Mouse (Mus musculus): ENCODE data around the gene Raver1.

DNA sequence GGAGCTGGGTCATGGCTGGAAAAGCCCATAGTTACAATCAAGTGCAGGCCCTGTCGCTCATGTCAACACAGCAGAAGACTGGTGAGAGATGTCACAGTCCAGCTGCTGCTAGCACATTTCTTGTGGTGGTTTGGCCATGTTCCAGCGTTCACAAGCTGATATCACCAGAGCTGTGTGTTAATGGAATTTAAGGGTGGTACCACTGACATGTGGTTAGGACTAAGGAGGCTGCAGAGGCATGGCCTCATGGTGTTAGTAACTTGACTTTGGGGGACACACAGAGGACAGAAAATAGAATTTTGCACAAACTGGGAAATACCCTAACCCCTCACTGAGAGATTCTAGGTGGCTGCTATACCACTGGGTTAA is 34.4 kb upstream of the Raver1 start:
- TF ChIP-seq CTCF (IDR thresholded peaks at IDR 0.05; ENCODE audit: extremely low read depth, insufficient read length, insufficient replicate concordance, low read depth, low read length) (no peak), POLR2A (IDR thresholded peaks at IDR 0.05; ENCODE audit: low read depth, low read length) (no peak)
